ENCODE assay signal across 19 mouse cellular contexts in the genomic region with DNA sequence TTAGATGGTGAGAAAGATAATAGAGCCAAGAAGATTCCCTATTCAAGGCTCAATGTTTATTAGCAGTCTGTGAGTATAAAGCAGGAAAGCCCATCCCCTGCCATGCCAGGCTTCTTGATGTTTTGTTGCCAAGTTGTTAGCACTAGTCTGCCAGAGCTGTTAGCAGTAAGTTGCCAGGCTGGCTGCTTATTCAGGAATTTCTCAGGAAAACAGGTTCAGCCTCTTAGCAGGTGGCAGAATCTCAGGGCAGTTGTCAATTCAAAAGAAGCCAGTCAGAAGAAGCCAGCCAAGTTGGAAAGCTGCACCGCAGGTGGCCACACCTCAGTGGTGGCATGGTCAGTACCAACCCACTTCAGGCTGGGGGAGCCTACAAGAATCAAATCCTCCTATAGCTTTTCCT.
A peak's percentile ranks its signal among the peaks of the same experiment; 100 is the strongest.
DNase-seq lines count a peak whose midpoint lies in the region; ATAC-seq lines count a peak whose summit lies in the region.
"Had no signal": no experiment of that assay in that cellular context is flagged by ENCODE, and none has a peak within 500 bp of the region (broad histone marks: within the 10 kb centered on the region; RNA-seq: fewer than 3 reads in every experiment).

No protein-coding gene starts in this region.

- peak; percentile 62; the same call in 1 of the 2 replicates for ATAC-seq in forebrain, embryonic 14.5 days
- ATAC-seq in granulocyte monocyte progenitor cell, adult 5-6 weeks (replicated peaks; ENCODE audit: poor library complexity, severe bottlenecking): no peak

- no peak overlapping the region for H3K9ac ChIP-seq in forebrain, embryonic 14.5 days (ENCODE audit: low read length)
- H3K9ac ChIP-seq: hindbrain, embryonic 13.5 days; limb, embryonic 13.5 days; liver, embryonic 13.5 days; lung, embryonic 14.5 days; stomach, embryonic 15.5 days had no signal

- no peaks in the 10 kb centered on the region for H3K4me1 ChIP-seq in forebrain, embryonic 14.5 days (ENCODE audit: control insufficient read depth, insufficient read depth, low read length)
- H3K4me1 ChIP-seq in forebrain, embryonic 10.5 days: no peaks in the 10 kb centered on the region
- H3K4me1 ChIP-seq: hindbrain, embryonic 13.5 days; limb, embryonic 13.5 days; liver, embryonic 13.5 days; midbrain, embryonic 10.5 days; stomach, embryonic 15.5 days had no signal

- H3K27me3 ChIP-seq in forebrain, embryonic 14.5 days (replicated peaks; ENCODE audit: control insufficient read depth, insufficient read depth, low read length): no peaks in the 10 kb centered on the region
- H3K27me3 ChIP-seq in forebrain, embryonic 10.5 days (ENCODE audit: poor library complexity, severe bottlenecking): no peaks in the 10 kb centered on the region
- H3K27me3 ChIP-seq: hindbrain, embryonic 13.5 days; limb, embryonic 13.5 days; liver, embryonic 13.5 days; stomach, embryonic 15.5 days had no signal

- peak; percentile 64 for DNase-seq in forebrain, embryonic 14.5 days (ENCODE audit: low spot score)
- DNase-seq in forebrain, embryonic 10.5 days (ENCODE audit: extremely low spot score, low spot score): no peak
- DNase-seq in layer of hippocampus, postnatal 10 days (ENCODE audit: low spot score in 2 of 2): peak; percentile 3 to 10
- no peak for DNase-seq in layer of hippocampus, postnatal 25 days (ENCODE audit: extremely low spot score in 1 of 2, low spot score in 1 of 2)
- peak; percentile 10 for DNase-seq in cerebellum, adult 9-11 months
- DNase-seq in cerebellum, postnatal 36 days: peak; percentile 41 to 49
- DNase-seq in ovary, postnatal 14 days (ENCODE audit: low spot score): no peak
- DNase-seq: heart, postnatal 10 days; layer of hippocampus, adult 9-11 months; liver, embryonic 13.5 days; lung, embryonic 14.5 days; thymus, adult 18-20 months had no signal

- H3K9me3 ChIP-seq in forebrain, embryonic 14.5 days (replicated peaks; ENCODE audit: control insufficient read depth, low read length): no peaks in the 10 kb centered on the region
- no peaks in the 10 kb centered on the region for H3K9me3 ChIP-seq in forebrain, embryonic 10.5 days
- H3K9me3 ChIP-seq: hindbrain, embryonic 13.5 days; limb, embryonic 13.5 days; liver, embryonic 13.5 days; midbrain, embryonic 10.5 days; stomach, embryonic 15.5 days had no signal

- H3K36me3 ChIP-seq in forebrain, embryonic 14.5 days (ENCODE audit: control insufficient read depth, insufficient read depth, low read length): no peaks in the 10 kb centered on the region
- H3K36me3 ChIP-seq in forebrain, embryonic 10.5 days (replicated peaks): no peaks in the 10 kb centered on the region
- H3K36me3 ChIP-seq: hindbrain, embryonic 13.5 days; limb, embryonic 13.5 days; liver, embryonic 13.5 days; midbrain, embryonic 10.5 days; stomach, embryonic 15.5 days had no signal

- H3K4me2 ChIP-seq in forebrain, embryonic 14.5 days (ENCODE audit: low read length): no peak overlapping the region
- H3K4me2 ChIP-seq: heart, embryonic 11.5 days; hindbrain, embryonic 13.5 days; limb, embryonic 13.5 days; liver, embryonic 13.5 days; lung, embryonic 14.5 days; stomach, embryonic 15.5 days had no signal

- no peak overlapping the region for H3K4me3 ChIP-seq in forebrain, embryonic 14.5 days (ENCODE audit: low read depth, low read length)
- H3K4me3 ChIP-seq in forebrain, embryonic 10.5 days: no peak overlapping the region
- H3K4me3 ChIP-seq: hindbrain, embryonic 13.5 days; limb, embryonic 13.5 days; liver, embryonic 13.5 days; midbrain, embryonic 10.5 days; stomach, embryonic 15.5 days had no signal

- WGBS in forebrain, embryonic 14.5 days: 30% methylated on average over 1 of the region's 1 CpGs
- WGBS in forebrain, embryonic 10.5 days: 70% methylated on average over 1 of the region's 1 CpGs

- H3K27ac ChIP-seq in forebrain, embryonic 14.5 days (ENCODE audit: low read depth, low read length): no peak overlapping the region
- no peak overlapping the region for H3K27ac ChIP-seq in forebrain, embryonic 10.5 days
- H3K27ac ChIP-seq: hindbrain, embryonic 13.5 days; limb, embryonic 13.5 days; liver, embryonic 13.5 days; macrophage; midbrain, embryonic 10.5 days; stomach, embryonic 15.5 days had no signal

Comparison
In these comparisons a context has a peak if more than half of its experiments do, and no peak if none do; other contexts are left out.
1. DNase-seq: peak in forebrain, embryonic 14.5 days (single experiment), layer of hippocampus, postnatal 10 days (2 of 2), cerebellum, adult 9-11 months (single experiment) and cerebellum, postnatal 36 days (2 of 2); none in forebrain, embryonic 10.5 days (single experiment), layer of hippocampus, postnatal 25 days (0 of 2) and ovary, postnatal 14 days (single experiment).